Mouse (Mus musculus): ENCODE measurements around the gene Rgs16.
"Not testable (repeated sequence)": the region's sequence is repeated elsewhere in the genome, so short reads cannot be mapped to it uniquely, and the experiment has no call there.

The Rgs16 gene

GRCm38 (mm10) chr1:153752521-153752920 is 12.4 kb downstream of the Rgs16 start:
- DNase-seq: peak; percentile 22

- DNase-seq: no peak
Observed at GRCm38 (mm10) chr1:153753725-153754464, 13.7 kb downstream of the Rgs16 start.

GRCm38 (mm10) chr1:153764136-153764535 is 24.0 kb downstream of the Rgs16 start:
- no peak for DNase-seq

- DNase-seq: no peak
Observed at GRCm38 (mm10) chr1:153766298-153766697, 26.1 kb downstream of the Rgs16 start.

GRCm38 (mm10) chr1:153767281-153767680 is 27.1 kb downstream of the Rgs16 start:
- DNase-seq: no peak

- no peak for DNase-seq
Observed at GRCm38 (mm10) chr1:153768465-153768864, 28.3 kb downstream of the Rgs16 start.

- DNase-seq: not testable (repeated sequence)
Observed at GRCm38 (mm10) chr1:153769571-153769970, 29.4 kb downstream of the Rgs16 start.

- no peak for DNase-seq
Observed at GRCm38 (mm10) chr1:153769998-153770775, 30.0 kb downstream of the Rgs16 start.

- DNase-seq: no peak
Observed at GRCm38 (mm10) chr1:153770776-153771167, 30.6 kb downstream of the Rgs16 start.

GRCm38 (mm10) chr1:153775174-153775573 is 35.0 kb downstream of the Rgs16 start:
- no peak for DNase-seq

GRCm38 (mm10) chr1:153776257-153776656 is 36.1 kb downstream of the Rgs16 start:
- no peak for DNase-seq

- no peak for DNase-seq
Observed at GRCm38 (mm10) chr1:153778205-153778604, 38.1 kb downstream of the Rgs16 start.

GRCm38 (mm10) chr1:153783339-153783738 is 43.2 kb downstream of the Rgs16 start:
- DNase-seq: no peak

GRCm38 (mm10) chr1:153785608-153786007 is 45.5 kb downstream of the Rgs16 start:
- DNase-seq: no peak

GRCm38 (mm10) chr1:153790708-153791107 is 50.6 kb downstream of the Rgs16 start:
- no peak for DNase-seq

GRCm38 (mm10) chr1:153794241-153794640 is 54.1 kb downstream of the Rgs16 start:
- DNase-seq: no peak

Data from thymus, postnatal 14 days (tissue).